Mouse (Mus musculus) ES-E14 (cell line): Measurements from ENCODE around the gene Cyb5r3.

ENCODE experiments used
- HCFC1 ChIP-seq: IDR thresholded peaks from 2 replicates; pipeline ENCODE4 v1.6.1; 2012; ENCODE audit warnings: low read length, inconsistent platforms, borderline replicate concordance; ENCODE audit not compliant: insufficient read depth
- MAFK ChIP-seq: IDR thresholded peaks from 2 replicates; pipeline ENCODE4 v1.6.1; 2014; ENCODE audit warnings: mild to moderate bottlenecking, low read depth, low read length, inconsistent platforms; ENCODE audit not compliant: insufficient read depth
- ZC3H11A ChIP-seq: IDR thresholded peaks from 2 replicates; pipeline ENCODE4 v1.6.1; 2012; ENCODE audit warnings: low read depth, mild to moderate bottlenecking, inconsistent platforms, low read length, borderline replicate concordance
- ZNF384 ChIP-seq: IDR thresholded peaks from 2 replicates; pipeline ENCODE4 v1.6.1; 2012; ENCODE audit warnings: low read depth, low read length, inconsistent platforms

- no peak for TF ChIP-seq ZNF384
- TF ChIP-seq ZC3H11A = no peak
- no peak for TF ChIP-seq HCFC1
- TF ChIP-seq MAFK = no peak
Observed at GRCm38 (mm10) chr15:83111290-83111689, 61.1 kb downstream of the Cyb5r3 start.
